Mouse (Mus musculus): ENCODE data around the gene Ruvbl2.

Gene Ruvbl2

DNA sequence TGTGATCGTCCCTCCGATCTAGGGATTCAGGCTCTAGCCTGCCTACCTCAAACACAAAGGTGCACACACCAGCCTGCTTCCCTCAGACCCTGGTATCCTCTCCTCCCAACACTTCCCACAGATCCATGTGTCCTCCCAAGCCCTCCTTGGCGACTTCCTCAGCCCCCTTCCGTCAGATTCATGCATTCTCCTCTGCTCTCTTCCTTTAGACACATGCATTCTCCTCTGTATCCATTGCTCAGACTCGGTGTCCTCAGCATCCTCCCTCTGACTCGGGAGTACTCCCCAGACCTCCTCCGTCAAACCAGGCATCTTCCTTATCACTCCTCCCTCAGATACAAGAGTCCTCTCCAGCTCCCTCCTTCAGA is 4.1 kb downstream of the Ruvbl2 start:
- DNase-seq (ENCODE audit: low spot score in 2 of 2): no peak

DNA sequence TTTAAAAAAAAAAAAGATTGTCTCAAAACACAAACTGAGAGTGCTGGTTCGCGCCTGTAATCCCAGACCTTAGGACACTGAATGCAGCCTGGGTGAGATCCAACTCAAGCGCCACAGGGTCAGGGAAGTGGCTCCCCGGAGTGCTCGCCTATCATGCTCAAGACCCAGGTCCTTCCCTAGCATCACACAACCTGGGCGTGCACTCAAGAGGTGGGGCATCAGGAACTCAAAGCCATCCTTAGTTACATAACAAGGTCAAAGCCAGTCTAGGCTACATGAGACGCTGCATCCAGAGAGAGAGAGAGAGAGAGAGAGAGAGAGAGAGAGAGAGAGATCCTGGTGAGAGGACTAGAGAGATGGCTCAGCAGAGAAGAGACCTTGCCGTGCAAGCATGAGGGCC is 11.3 kb downstream of the Ruvbl2 start:
- no peak for DNase-seq (ENCODE audit: low spot score in 2 of 2)

DNA sequence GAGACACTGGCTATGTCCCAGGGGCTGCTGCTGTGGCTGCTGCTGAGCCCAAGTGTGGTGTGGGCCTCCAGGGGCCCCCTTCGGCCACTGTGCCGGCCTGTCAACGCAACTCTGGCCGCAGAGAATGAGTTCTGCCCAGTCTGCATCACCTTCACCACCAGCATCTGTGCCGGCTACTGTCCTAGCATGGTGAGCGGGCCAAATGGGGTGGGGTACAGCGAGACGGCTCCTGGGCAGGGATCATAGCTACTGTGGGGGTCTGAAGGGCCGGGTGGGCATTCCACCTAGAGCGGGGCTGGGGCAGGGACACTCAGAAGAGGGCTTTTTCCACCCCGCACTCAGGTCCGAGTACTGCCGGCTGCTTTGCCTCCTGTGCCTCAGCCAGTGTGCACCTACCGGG is 16.7 kb downstream of the Ruvbl2 start:
- DNase-seq (ENCODE audit: low spot score in 2 of 2): no peak

DNA sequence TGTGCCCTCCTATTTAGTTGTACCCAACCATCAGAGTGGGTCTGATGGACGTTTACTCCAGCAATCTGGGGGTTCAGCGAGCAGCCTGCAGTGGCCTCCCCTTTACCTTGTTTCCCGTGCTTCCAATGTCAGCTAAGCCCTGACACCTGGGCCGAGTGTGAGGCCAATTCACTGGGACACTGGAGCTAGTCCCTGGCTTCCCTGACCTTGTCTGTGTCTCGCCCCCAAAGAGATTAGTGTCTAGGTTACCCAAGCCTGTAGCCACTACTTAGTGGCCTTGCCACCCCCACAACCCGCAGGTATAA is 17.3 kb downstream of the Ruvbl2 start, which contains the start of gene Lhb:
Gene Lhb (plus strand): TSS at position 206 of the 305 bp plus-strand sequence.
- no peak for DNase-seq (ENCODE audit: low spot score in 2 of 2)

DNA sequence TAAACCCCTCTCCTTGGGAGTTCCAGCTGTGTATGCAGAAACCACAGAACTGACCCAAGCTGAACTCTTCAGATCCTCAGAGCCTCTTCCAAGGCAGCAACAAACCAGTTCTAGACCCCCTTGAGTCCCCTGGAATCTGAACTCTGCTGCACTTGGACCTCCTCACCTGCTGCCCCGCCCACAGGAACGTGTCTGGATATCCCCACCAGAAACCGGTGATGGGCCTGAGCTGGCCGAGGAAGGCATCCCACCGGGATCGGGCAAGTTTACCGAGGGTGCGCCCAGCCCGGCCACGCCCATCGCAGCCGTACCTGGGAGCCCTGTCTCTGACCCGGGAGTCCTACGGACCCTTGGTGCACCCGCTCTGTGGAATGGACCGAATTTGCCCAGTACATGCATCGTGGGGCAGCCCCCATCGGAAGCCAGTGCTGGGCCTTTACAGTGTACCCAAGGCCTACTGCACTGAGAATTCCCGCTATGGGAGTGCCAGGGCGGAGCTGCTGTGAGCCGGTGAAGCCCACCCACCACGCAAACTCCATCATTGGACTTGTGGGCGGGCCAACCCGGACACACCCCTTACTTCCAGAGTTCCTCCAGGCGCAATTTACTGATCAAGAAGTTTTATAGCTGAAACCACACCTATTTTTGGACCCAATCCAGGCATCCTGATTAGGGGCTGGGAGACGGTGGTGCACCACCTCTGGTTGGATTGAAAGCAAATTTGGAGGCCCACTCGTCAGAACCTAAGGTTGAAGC is 17.9 kb downstream of the Ruvbl2 start:
- DNase-seq (ENCODE audit: low spot score in 2 of 2): no peak

DNA sequence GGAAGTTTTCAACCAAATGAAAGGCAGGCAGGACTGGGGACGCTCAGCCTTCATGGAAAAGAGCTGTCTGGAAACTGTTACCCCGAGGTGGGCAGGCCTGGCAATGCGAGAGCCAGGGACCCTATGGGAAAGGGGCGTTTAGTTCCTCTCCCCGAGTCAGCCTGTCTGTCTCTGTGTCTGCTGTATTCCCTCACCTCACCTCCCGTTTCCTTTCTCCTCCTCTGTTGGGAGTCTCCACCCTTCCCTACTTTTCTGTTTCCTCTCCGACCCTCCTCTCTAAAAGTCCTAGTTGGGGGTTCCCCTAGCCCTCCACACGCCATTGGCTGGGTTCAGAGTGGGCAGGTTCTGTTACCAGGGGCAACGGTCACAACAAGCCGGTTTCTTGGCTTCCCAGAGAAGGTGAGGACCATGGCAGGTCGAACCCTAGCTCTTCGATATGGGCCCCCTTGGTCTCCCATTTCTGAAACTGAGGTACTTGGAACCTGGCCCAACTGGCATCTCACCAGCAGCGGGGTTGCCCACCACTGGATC is 19.9 kb downstream of the Ruvbl2 start:
- no peak for DNase-seq (ENCODE audit: low spot score in 2 of 2)

DNA sequence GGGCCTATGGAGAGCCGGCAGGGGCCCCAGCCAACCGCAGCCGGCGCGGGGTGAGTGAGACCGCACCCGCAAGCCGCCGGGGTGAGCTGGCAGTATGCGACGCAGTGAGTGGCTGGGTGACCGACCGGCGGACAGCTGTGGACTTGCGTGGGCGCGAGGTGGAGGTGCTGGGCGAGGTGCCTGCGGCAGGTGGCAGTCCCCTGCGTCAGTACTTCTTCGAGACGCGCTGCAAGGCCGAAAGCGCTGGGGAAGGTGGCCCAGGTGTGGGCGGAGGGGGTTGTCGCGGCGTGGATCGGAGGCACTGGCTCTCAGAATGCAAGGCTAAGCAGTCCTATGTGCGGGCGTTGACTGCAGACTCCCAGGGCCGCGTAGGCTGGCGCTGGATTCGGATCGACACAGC is 22.3 kb downstream of the Ruvbl2 start:
- DNase-seq (ENCODE audit: low spot score in 2 of 2): peak in 1 of 2 experiments; percentile 36

DNA sequence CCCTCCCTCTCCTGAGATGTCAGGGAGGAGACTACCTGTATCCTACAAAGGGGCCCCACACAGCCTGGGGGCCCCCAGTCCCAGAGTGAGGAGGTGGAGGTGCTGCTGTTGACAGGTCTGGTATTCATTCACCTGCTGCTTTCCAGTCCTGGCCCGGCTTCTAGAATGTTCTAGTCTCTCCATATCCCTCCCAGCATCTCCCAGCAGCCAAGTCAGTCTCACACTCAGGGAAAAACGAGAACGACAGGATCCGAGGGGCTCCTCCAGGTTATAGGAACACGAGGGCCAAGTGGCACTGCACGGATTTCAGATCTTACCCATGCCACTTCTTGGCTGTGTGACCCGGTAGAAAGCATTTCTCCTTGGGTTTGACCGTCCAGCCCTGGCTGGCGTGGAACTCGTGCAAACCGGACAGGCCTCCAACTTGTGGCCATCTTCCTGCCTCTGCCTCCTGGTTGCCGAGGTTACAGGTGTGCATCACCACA is 23.1 kb downstream of the Ruvbl2 start:
- DNase-seq (ENCODE audit: low spot score in 2 of 2): no peak

DNA sequence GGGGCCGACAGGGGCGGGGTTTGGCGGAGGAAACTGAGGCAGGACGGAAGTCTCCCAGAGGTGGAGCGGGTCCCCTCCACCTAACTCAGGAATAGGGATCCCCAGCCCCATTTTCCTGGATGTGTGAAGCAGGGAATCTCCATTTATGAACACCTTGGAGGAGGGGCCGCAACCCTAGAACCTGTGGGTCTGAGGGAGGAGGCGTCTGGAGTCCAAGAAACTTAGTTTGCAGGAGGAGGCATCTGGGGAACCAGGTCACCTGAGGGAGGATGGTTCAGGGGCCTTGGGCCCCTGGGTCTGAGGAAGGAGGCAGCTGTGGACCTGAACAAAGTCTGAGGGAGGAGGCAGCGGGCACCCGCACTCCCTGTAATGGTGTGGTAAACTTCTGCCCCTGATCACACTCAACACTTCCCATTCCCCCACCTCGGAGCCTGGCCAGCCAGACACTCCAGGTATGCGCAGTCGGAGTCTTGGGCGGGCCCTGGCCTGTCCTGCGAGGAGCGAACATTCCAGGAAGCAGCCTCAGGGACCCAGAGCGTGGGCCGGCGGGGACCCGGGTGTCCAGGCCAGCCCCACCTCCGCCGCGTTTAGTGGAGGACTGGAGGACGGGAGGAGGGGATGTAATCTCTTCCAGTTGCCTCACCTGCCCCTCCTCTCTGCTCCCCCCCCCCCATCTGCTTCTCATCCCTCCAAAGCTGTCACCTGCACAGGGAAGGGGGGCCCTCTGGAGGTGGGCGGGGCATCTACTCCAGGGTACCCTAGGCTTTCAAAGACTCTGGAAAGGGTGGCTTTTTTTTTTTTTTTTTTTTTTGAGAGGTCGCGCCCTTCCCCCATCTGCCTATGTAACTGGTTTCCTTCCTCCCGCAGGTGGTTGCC is 23.8 kb downstream of the Ruvbl2 start:
- no peak for DNase-seq (ENCODE audit: low spot score in 2 of 2)

DNA sequence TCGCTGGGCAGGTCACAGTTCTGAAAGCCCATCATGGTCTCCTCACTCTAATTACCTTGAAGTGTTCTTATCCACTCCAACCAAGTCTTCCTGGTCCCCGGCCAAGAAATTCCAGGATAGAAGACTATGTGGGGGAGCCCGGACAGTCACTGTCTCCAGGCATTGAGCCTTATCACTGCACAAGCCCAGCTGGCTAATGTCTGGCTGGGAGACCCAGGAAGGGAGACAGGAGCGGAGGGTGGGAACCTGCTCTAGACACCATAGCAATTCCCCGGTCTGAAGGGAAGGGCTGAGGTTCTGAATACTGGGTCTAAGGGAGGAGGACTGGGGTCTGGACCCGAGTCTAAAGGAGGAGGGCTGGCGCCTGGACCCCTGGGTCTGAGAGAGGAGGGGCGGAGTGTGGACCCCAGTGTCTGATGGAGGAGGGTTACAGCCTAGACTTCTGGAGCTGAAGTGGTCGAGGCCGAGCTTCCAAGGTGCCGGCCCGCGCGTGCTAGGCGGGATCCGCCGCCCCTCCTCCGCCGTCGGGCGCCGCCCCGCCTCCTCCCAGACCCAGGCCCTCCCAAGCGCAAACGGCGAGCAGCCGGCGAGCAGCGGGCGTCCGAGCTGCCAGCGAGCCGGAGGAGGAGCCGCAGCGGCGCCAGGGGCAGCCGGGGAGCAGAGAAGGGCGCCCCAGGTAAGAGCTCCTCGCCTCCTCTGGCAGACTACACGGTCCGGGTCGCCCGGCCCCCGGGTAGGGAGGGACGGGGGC is 24.6 kb downstream of the Ruvbl2 start, which contains the start of gene Ntf5:
Gene Ntf5 (plus strand): TSS at position 583 of the 751 bp plus-strand sequence.
- no peak for DNase-seq (ENCODE audit: low spot score in 2 of 2)

DNA sequence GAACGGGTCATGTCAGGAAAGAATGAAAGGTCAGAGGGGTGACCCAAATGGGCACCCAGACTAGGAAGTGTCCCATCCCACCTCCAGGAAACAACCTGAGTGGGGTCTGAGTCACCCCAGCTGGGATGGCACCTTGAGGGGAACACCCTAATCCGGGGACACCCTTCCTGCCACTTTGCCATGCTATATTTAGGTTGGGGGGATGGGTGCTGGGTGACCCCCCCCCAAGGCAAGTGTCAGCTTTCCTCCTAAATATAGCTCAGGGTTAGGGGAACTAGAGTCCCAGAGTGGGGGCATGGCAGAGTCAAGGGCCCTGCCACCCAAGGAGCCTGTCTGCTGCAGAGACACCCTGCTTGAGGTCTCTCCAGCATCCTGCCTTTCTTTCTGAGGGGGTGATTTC is 25.5 kb downstream of the Ruvbl2 start:
- DNase-seq (ENCODE audit: low spot score in 2 of 2): no peak

DNA sequence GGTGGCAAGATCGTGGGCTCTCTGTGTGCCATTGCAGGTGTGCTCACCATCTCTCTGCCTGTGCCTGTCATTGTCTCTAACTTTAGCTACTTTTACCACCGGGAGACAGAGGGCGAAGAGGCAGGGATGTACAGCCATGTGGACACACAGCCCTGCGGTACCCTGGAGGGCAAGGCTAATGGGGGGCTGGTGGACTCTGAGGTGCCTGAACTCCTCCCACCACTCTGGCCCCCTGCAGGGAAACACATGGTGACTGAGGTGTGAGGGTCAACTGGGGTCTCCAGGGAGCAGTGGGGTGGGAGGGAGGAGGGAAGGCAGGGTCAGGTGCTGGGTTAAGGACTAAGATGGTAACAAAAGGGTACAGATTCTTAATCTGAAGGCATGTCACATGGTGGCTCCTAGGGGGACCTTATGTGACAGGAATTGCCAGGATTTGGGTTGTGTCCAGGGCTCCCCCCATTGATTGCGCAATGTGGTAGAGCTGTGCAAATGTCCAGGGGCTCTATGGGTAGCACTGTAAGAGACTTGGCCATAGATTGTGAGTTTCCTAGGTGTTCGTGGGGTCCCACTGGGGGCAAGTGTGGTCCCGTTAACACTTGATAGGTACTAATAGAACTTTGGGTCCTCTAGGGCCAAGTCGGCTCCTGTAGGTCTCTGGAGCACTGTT is 28.3 kb downstream of the Ruvbl2 start:
- DNase-seq (ENCODE audit: low spot score in 2 of 2): peak in 1 of 2 experiments; percentile 23

DNA sequence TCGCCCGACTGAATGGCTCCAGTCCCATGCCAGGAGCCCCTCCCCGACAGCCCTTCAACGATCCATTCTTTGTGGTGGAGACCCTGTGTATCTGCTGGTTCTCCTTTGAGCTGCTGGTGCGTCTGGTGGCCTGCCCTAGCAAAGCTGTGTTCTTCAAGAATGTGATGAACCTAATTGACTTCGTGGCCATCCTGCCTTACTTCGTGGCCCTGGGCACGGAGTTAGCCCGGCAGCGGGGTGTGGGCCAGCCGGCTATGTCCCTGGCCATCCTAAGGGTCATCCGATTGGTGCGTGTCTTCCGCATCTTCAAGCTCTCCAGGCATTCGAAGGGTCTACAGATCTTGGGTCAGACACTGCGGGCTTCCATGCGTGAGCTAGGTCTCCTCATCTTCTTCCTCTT is 28.9 kb downstream of the Ruvbl2 start:
- DNase-seq (ENCODE audit: low spot score in 2 of 2): no peak

DNA sequence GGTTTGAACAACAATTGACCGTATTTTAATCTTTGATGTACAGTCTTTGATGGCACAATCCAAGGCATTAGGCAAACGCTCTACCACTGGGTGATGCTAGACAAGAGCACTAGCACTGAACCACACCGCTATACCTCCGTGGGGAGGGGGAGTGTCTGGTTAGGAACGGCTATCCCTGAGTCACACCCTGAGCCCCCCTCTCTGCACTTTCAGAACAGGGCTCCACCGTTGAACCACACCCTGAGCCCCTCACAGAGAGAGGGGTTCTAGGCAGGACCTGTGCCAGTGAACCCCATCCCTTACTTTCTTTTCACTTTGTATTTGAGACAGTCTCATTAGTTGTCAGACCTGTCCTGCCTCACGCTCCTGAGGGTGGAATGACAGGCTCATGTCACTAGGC is 29.5 kb downstream of the Ruvbl2 start:
- no peak for DNase-seq (ENCODE audit: low spot score in 2 of 2)

DNA sequence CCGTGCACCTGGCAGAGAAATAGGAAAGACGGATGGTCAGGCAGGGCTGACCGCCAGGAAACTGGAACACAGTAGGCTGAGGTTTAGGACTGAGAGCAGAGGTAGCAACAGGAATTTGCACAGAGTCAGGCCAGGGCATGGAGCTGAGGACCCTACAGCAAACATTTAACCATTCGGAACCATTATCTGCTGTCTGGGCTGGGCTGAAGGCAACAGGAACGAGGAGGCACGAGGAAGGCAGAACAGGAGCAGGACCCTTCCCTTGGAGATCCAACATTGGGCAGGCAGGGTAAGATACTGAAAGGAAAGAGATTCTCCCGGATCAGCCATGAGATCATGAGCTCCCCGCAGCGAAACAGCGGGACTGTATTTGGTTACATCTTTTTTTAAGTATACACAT is 30.1 kb downstream of the Ruvbl2 start:
- DNase-seq (ENCODE audit: low spot score in 2 of 2): no peak

DNA sequence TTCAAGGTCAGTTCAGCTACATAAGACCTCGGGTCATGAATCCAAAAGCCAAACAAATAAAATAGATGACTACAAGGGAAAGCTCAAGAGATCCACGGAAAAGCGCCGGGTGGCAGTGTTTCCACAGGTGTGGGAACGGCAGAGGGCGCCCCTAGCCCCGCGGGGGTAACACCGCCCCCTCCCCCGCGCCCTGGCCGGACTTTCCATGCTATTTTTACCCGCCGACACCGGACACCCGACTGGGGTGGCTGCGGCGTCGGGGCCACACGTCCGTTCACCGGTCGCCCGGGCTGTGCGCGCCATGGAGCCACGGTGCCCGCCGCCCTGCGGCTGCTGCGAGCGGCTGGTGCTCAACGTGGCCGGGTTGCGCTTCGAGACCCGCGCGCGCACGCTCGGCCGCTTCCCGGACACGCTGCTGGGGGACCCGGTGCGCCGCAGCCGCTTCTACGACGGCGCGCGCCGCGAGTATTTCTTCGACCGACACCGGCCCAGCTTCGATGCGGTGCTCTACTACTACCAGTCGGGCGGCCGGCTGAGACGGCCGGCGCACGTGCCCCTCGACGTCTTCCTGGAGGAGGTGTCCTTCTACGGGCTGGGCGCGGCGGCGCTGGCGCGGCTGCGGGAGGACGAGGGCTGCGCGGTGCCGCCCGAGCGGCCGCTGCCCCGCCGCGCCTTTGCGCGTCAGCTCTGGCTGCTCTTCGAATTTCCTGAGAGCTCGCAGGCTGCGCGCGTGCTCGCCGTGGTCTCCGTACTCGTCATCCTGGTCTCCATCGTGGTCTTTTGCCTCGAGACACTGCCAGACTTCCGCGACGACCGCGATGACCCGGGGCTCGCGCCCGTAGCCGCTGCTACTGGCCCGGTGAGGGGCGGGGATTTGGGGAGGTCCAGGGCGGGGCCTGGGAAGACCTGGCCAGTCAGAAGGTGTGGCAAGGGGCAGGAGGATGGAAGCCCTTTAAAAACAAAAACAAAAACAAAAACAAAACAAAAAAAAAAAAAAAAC is 31.4 kb downstream of the Ruvbl2 start:
- DNase-seq (ENCODE audit: low spot score in 2 of 2): no peak

DNA sequence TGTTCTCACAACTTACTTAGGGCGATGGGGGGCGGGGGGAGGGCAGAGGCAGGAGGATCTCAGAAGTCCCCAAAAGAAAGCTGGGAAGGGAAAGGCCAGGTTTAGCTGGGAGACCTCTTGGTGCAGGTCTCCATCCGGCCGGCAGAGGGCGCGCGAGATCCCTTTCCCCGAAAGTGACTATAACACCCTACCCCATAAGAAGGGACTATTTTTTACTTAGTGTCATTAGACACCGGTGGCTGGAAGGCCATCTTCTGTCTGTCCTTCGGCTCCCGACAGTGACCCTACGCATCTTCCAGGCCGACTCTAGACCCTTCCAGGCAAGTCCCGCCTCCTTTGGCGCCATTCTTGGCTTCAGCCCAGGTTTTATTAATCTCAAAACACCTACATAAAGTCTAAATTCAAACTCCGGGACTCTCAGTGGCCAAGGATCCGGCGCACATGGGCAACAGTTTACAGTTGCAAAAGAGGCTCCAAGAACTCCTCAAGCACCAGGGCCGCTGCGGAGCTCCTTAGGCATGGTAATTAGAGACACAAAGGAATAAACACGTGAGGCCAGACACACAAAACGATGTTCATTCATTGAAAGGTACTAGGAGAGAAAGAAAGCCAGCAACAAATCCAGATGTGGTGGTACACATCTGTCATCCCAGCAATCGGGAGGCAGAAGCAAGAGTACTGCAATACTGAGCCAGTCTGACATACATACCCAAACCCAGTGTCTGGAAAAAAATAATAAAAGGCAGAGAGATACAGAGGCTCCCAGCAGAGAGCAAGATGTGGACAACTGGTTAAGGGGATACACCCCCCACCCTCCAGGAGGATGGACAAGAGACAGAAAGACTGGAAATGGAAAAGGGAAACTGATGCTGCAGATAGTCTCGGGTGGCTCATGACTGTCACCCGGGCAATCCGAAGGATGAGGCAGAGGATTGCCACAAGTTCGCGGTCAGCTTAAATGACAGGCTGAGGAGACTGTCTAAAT is 32.5 kb downstream of the Ruvbl2 start, which contains the start of gene Kcna7:
Gene Kcna7 (plus strand): TSS at position 563 of the 985 bp plus-strand sequence.
- DNase-seq (ENCODE audit: low spot score in 2 of 2): peak in 1 of 2 experiments; percentile 77

DNA sequence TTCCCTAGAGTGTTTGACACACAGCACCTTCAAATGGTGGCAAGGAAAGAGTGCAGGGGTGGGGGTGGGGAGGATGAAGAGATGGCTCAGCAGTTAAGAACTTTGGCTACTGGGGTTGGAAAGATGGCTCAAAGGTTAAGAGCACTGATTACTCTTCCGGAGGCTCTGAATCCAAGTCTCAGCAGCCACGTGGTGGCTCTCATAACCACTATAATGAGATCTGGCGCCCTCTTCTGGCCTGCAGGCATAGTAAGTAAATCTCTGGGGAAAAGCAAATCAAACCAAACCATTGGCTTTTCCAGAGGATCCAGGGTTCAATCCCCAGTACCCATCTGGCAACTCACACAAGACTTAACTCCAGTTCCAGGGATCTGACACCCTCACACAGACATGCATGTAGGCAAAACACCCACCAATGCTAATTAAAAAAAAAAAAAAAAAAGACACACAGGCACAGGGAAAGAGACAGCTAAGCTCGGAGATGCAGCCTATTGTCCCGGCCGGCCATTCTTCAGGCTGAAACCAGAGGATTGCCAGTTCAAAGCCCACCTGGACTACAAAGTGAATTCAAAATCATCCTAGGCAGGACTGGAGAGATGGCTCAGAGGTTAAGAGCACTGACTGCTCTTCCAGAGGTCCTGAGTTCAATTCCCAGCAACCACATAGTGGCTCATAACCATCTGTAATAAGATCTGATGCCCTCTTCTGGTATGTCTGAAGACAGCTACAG is 34.2 kb downstream of the Ruvbl2 start:
- peak in 1 of 2 experiments; percentile 52 for DNase-seq (ENCODE audit: low spot score in 2 of 2)
